Mouse (Mus musculus) liver, adult 2 months (tissue): ENCODE results near the gene Rbks. TPM values are rescaled to one million over a fixed set of nuclear protein-coding genes. Genes with fewer than 3 reads are reported as not detected.
"Not testable (repeated sequence)": the region's sequence is repeated elsewhere in the genome, so short reads cannot be mapped to it uniquely, and the experiment has no call there.

ENCODE experiments used
- DNase-seq: peaks from one replicate; pipeline ENCODE4 v3.0.0-alpha.2; 2011; ENCODE audit warnings: low read depth, low spot score; ENCODE audit errors: extremely low read depth
- H3K27ac ChIP-seq: fragments of 200-500 bp; replicated peaks from 2 replicates; pipeline ENCODE4 v1.5.1; 2012; ENCODE audit warnings: low read depth, mild to moderate bottlenecking, control low read depth, inconsistent platforms, low read length; ENCODE audit not compliant: insufficient read depth
- H3K27me3 ChIP-seq: fragments of 200-500 bp; 2 replicates; pipeline ENCODE4 v1.6.1; 2012; ENCODE audit warnings: mild to moderate bottlenecking, moderate library complexity, low read length, inconsistent platforms; ENCODE audit not compliant: control insufficient read depth, insufficient read depth
- H3K36me3 ChIP-seq: fragments of 200-500 bp; 2 replicates; pipeline ENCODE4 v1.6.1; 2012; ENCODE audit warnings: low read length, inconsistent platforms; ENCODE audit not compliant: control insufficient read depth, insufficient read depth
- H3K4me1 ChIP-seq: fragments of 200-500 bp; 2 replicates; pipeline ENCODE4 v1.6.1; 2011; ENCODE audit warnings: low read length; ENCODE audit not compliant: control insufficient read depth, insufficient read depth
- H3K4me3 ChIP-seq: fragments of 200-500 bp; 2 replicates; pipeline ENCODE4 v1.5.1; 2011; ENCODE audit warnings: low read depth, mild to moderate bottlenecking, control low read depth, low read length, moderate library complexity; ENCODE audit not compliant: insufficient read depth
- H3K79me2 ChIP-seq: fragments of 200-500 bp; 2 replicates; pipeline ENCODE4 v1.6.1; 2012; ENCODE audit warnings: inconsistent platforms, mild to moderate bottlenecking, low read length, moderate library complexity; ENCODE audit not compliant: control insufficient read depth, insufficient read depth
- H3K9ac ChIP-seq: fragments of 200-500 bp; 2 replicates; pipeline ENCODE4 v1.6.1; 2012; ENCODE audit warnings: low read depth, mild to moderate bottlenecking, control low read depth, inconsistent platforms, low read length
- CTCF ChIP-seq: fragments of 200-500 bp; IDR thresholded peaks from 2 replicates; pipeline ENCODE4 v1.5.1; 2011; ENCODE audit warnings: low read depth, low read length, control low read depth
- POLR2A ChIP-seq: fragments of 200-500 bp; IDR thresholded peaks from 2 replicates; pipeline ENCODE4 v1.6.1; 2011; ENCODE audit warnings: low read length, control low read depth; ENCODE audit not compliant: insufficient read depth; ENCODE audit errors: extremely low read depth
- WGBS: fragments of 180-500 bp; shearing (Covaris S2); methylation state at CpG from one replicate; pipeline ENCODE4 v1.1.7; 2018; 5-methylcytosine and 5-hydroxymethylcytosine counted together
- polyA plus RNA-seq: library from polyadenylated mRNA; depleted of rRNA; stranded (reverse); fragments of >200 nt; gene quantifications from 2 replicates; pipeline ENCODE4 v1.2.3, GENCODE M21; 2012
- total RNA-seq: library from RNA; depleted of rRNA; stranded (reverse); fragments of >200 nt; gene quantifications from 2 replicates; pipeline ENCODE4 v1.2.3, GENCODE M21; 2014

Gene Rbks
- total and polyA plus RNA-seq, 2 experiments, result 11.6 to 18.4 TPM

GRCm38 (mm10) chr5:31642300-31642699, 55.1 kb downstream of the Rbks start:
- WGBS, result 97% methylated on average over 3 of the region's 3 CpGs
- TF ChIP-seq POLR2A (no peak), CTCF (no peak)
- Histone ChIP-seq H3K9ac (no peak overlapping the region), H3K27ac (no peak overlapping the region), H3K79me2 (no peaks in the 10 kb centered on the region), H3K4me3 (no peak overlapping the region), H3K27me3 (no peaks in the 10 kb centered on the region), H3K4me1 (no peaks in the 10 kb centered on the region), H3K36me3 (peaks cover 11% of the 10 kb centered on the region; the same call in 1 of the 2 replicates)
- DNase-seq, result no peak

GRCm38 (mm10) chr5:31640542-31640941, 56.9 kb downstream of the Rbks start:
- no peak for DNase-seq
- Histone ChIP-seq H3K27me3 (no peaks in the 10 kb centered on the region), H3K27ac (no peak overlapping the region), H3K4me3 (no peak overlapping the region), H3K4me1 (no peaks in the 10 kb centered on the region), H3K9ac (no peak overlapping the region), H3K79me2 (no peaks in the 10 kb centered on the region), H3K36me3 (peaks cover 8% of the 10 kb centered on the region; the same call in 1 of the 2 replicates)
- 89% methylated on average over 2 of the region's 2 CpGs for WGBS
- TF ChIP-seq CTCF, result no peak

- TF ChIP-seq CTCF, result no peak
- TF ChIP-seq POLR2A, result no peak
- DNase-seq, result no peak
- H3K79me2 ChIP-seq, result no peaks in the 10 kb centered on the region
- no peak overlapping the region for H3K27ac ChIP-seq
- H3K27me3 ChIP-seq, result no peaks in the 10 kb centered on the region
- 82% methylated on average over 9 of the region's 9 CpGs for WGBS
- no peak overlapping the region for H3K9ac ChIP-seq
- H3K4me1 ChIP-seq, result no peaks in the 10 kb centered on the region
- peaks cover 8% of the 10 kb centered on the region; the same call in 1 of the 2 replicates for H3K36me3 ChIP-seq
- no peak overlapping the region for H3K4me3 ChIP-seq
Observed at GRCm38 (mm10) chr5:31636636-31637253, 60.7 kb downstream of the Rbks start.

- H3K4me3 ChIP-seq, result no peak overlapping the region
- no peak overlapping the region for H3K27ac ChIP-seq
- H3K9ac ChIP-seq, result no peak overlapping the region
- H3K79me2 ChIP-seq, result no peaks in the 10 kb centered on the region
- H3K4me1 ChIP-seq, result no peaks in the 10 kb centered on the region
- peaks cover 6% of the 10 kb centered on the region; the same call in 1 of the 2 replicates for H3K36me3 ChIP-seq
- 85% methylated on average over 5 of the region's 5 CpGs for whole genome bisulfite sequencing
- no peaks in the 10 kb centered on the region for H3K27me3 ChIP-seq
- TF ChIP-seq POLR2A (no peak), CTCF (no peak)
- DNase-seq, result no peak
Observed at GRCm38 (mm10) chr5:31634679-31635078, 62.7 kb downstream of the Rbks start.

- DNase-seq, result no peak
- 91% methylated on average over 4 of the region's 4 CpGs for WGBS
Observed at GRCm38 (mm10) chr5:31634161-31634560, 63.3 kb downstream of the Rbks start.

GRCm38 (mm10) chr5:31631169-31631568, 66.3 kb downstream of the Rbks start:
- DNase-seq, result peak; percentile 8
- H3K9ac ChIP-seq, H3K36me3 ChIP-seq, H3K4me1 ChIP-seq, H3K4me3 ChIP-seq, H3K27ac ChIP-seq, H3K27me3 ChIP-seq, H3K79me2 ChIP-seq: not testable (repeated sequence)
- 89% methylated on average over 4 of the region's 4 CpGs for WGBS

More at GRCm38 (mm10) chr5:31634161-31634560, 63.3 kb downstream of the Rbks start:
- H3K4me3 ChIP-seq, result no peak overlapping the region
- H3K9ac ChIP-seq, result no peak overlapping the region
- no peaks in the 10 kb centered on the region for H3K79me2 ChIP-seq
- no peaks in the 10 kb centered on the region for H3K27me3 ChIP-seq
- no peak overlapping the region for H3K27ac ChIP-seq
- peaks cover 4% of the 10 kb centered on the region; the same call in 1 of the 2 replicates for H3K36me3 ChIP-seq
- no peak for TF ChIP-seq POLR2A
- TF ChIP-seq CTCF, result no peak
- no peaks in the 10 kb centered on the region for H3K4me1 ChIP-seq
